Mouse (Mus musculus): ENCODE measurements around the gene Coq8a. TPM values are rescaled to one million over a fixed set of nuclear protein-coding genes. Genes with fewer than 3 reads are reported as not detected.

Coq8a gene
- 2.2 and 2.6 TPM in 2 replicates for polyA plus RNA-seq (2015; fragmentation: Nextera tagmentation; extraction: Ambion mirVana)

GRCm38 (mm10) chr1:180198959-180199714 is at the start of gene Coq8a:
Gene Coq8a (minus strand): TSS chr1:180199602.
- WGBS, result 76% methylated on average over 4 of the region's 4 CpGs
- peaks cover 9% of the 10 kb centered on the region; the same call in 1 of the 2 replicates for H3K27me3 ChIP-seq
- ATAC-seq, result no peak
- no peak within 1 kb of the TSS for H3K27ac ChIP-seq
- H3K9me3 ChIP-seq, result 0 out of 2 replicates have a peak, but pooled peaks cover 1% of the 10 kb centered on the region
- no peak within 1 kb of the TSS for H3K4me2 ChIP-seq (replicated peaks)
- H3K4me3 ChIP-seq (replicated peaks), result no peak within 1 kb of the TSS
- peaks cover 12% of the 10 kb centered on the region for H3K4me1 ChIP-seq (replicated peaks)
- no peaks in the 10 kb centered on the region for H3K36me3 ChIP-seq
- no peak within 1 kb of the TSS for H3K9ac ChIP-seq (replicated peaks)

- H3K4me2 ChIP-seq (replicated peaks), result no peak overlapping the region
- H3K9ac ChIP-seq (replicated peaks), result no peak overlapping the region
- no peak overlapping the region for H3K27ac ChIP-seq
- peaks cover under 1% of the 10 kb centered on the region; the same call in 1 of the 2 replicates for H3K27me3 ChIP-seq
- H3K36me3 ChIP-seq, result no peaks in the 10 kb centered on the region
- ATAC-seq, result no peak
- no peak overlapping the region for H3K4me3 ChIP-seq (replicated peaks)
- no peaks in the 10 kb centered on the region for H3K9me3 ChIP-seq
- H3K4me1 ChIP-seq (replicated peaks), result peaks cover 9% of the 10 kb centered on the region
- 94% methylated on average over 7 of the region's 7 CpGs for WGBS
These were observed 49.3 kb upstream of the Coq8a start for GRCm38 (mm10) chr1:180248593-180249146.

- 92% methylated on average over 7 of the region's 7 CpGs for WGBS
- Histone ChIP-seq H3K27ac (no peak overlapping the region), H3K9me3 (no peaks in the 10 kb centered on the region), H3K27me3 (no peaks in the 10 kb centered on the region), H3K9ac (replicated peaks) (no peak overlapping the region), H3K4me2 (replicated peaks) (no peak overlapping the region), H3K36me3 (no peaks in the 10 kb centered on the region), H3K4me1 (replicated peaks) (peaks cover 9% of the 10 kb centered on the region), H3K4me3 (replicated peaks) (no peak overlapping the region)
- no peak for ATAC-seq
These were observed 48.5 kb upstream of the Coq8a start for GRCm38 (mm10) chr1:180247901-180248300.

GRCm38 (mm10) chr1:180245741-180246507 is 46.5 kb upstream of the Coq8a start:
- Histone ChIP-seq H3K4me1 (replicated peaks) (peaks cover 9% of the 10 kb centered on the region), H3K4me2 (replicated peaks) (no peak overlapping the region), H3K27me3 (no peaks in the 10 kb centered on the region), H3K9me3 (no peaks in the 10 kb centered on the region), H3K4me3 (replicated peaks) (no peak overlapping the region), H3K27ac (no peak overlapping the region), H3K9ac (replicated peaks) (no peak overlapping the region), H3K36me3 (no peaks in the 10 kb centered on the region)
- no peak for ATAC-seq
- 91% methylated on average over 13 of the region's 13 CpGs for WGBS

- Histone ChIP-seq H3K4me2 (replicated peaks) (no peak overlapping the region), H3K27me3 (no peaks in the 10 kb centered on the region), H3K9ac (replicated peaks) (no peak overlapping the region), H3K27ac (no peak overlapping the region), H3K36me3 (no peaks in the 10 kb centered on the region), H3K9me3 (no peaks in the 10 kb centered on the region), H3K4me3 (replicated peaks) (no peak overlapping the region), H3K4me1 (replicated peaks) (peaks cover 2% of the 10 kb centered on the region; the same call in 1 of the 2 replicates)
- 61% methylated on average over 3 of the region's 3 CpGs for WGBS
- no peak for ATAC-seq
These were observed 32.3 kb upstream of the Coq8a start for GRCm38 (mm10) chr1:180231729-180232128.

GRCm38 (mm10) chr1:180230580-180230979 is 31.2 kb upstream of the Coq8a start:
- no peaks in the 10 kb centered on the region for H3K27me3 ChIP-seq
- H3K9me3 ChIP-seq, result no peaks in the 10 kb centered on the region
- H3K4me1 ChIP-seq (replicated peaks), result peaks cover 12% of the 10 kb centered on the region
- H3K4me2 ChIP-seq (replicated peaks), result no peak overlapping the region
- H3K4me3 ChIP-seq (replicated peaks), result no peak overlapping the region
- H3K27ac ChIP-seq, result no peak overlapping the region
- no peaks in the 10 kb centered on the region for H3K36me3 ChIP-seq
- WGBS, result 20% methylated on average over 2 of the region's 2 CpGs
- H3K9ac ChIP-seq (replicated peaks), result no peak overlapping the region
- no peak for ATAC-seq

GRCm38 (mm10) chr1:180229906-180230305 is 30.5 kb upstream of the Coq8a start:
- 93% methylated on average over 7 of the region's 7 CpGs for WGBS

GRCm38 (mm10) chr1:180228854-180229253 is 29.5 kb upstream of the Coq8a start:
- H3K4me2 ChIP-seq (replicated peaks), result no peak overlapping the region
- H3K4me3 ChIP-seq (replicated peaks), result no peak overlapping the region
- no peaks in the 10 kb centered on the region for H3K36me3 ChIP-seq
- no peaks in the 10 kb centered on the region for H3K9me3 ChIP-seq
- peaks cover 17% of the 10 kb centered on the region for H3K4me1 ChIP-seq (replicated peaks)
- 0 out of 2 replicates have a peak, but pooled peaks cover 2% of the 10 kb centered on the region for H3K27me3 ChIP-seq
- 86% methylated on average over 12 of the region's 12 CpGs for WGBS
- ATAC-seq, result no peak
- no peak overlapping the region for H3K9ac ChIP-seq (replicated peaks)
- no peak overlapping the region for H3K27ac ChIP-seq

More at GRCm38 (mm10) chr1:180229906-180230305, 30.5 kb upstream of the Coq8a start:
- Histone ChIP-seq H3K9me3 (no peaks in the 10 kb centered on the region), H3K4me3 (replicated peaks) (no peak overlapping the region), H3K4me1 (replicated peaks) (peaks cover 17% of the 10 kb centered on the region), H3K27ac (no peak overlapping the region), H3K36me3 (no peaks in the 10 kb centered on the region), H3K9ac (replicated peaks) (no peak overlapping the region), H3K27me3 (0 out of 2 replicates have a peak, but pooled peaks cover 2% of the 10 kb centered on the region), H3K4me2 (replicated peaks) (no peak overlapping the region)
- no peak for ATAC-seq

- no peak overlapping the region; the same call in 1 of the 2 replicates for H3K27ac ChIP-seq
- no peaks in the 10 kb centered on the region for H3K36me3 ChIP-seq
- WGBS, result 78% methylated on average over 3 of the region's 3 CpGs
- 0 out of 2 replicates have a peak, but pooled peaks cover 2% of the 10 kb centered on the region for H3K27me3 ChIP-seq
- no peaks in the 10 kb centered on the region for H3K9me3 ChIP-seq
- H3K9ac ChIP-seq (replicated peaks), result no peak overlapping the region
- H3K4me3 ChIP-seq (replicated peaks), result no peak overlapping the region
- H3K4me1 ChIP-seq (replicated peaks), result peaks cover 17% of the 10 kb centered on the region
- no peak for ATAC-seq
- H3K4me2 ChIP-seq (replicated peaks), result peak overlapping the region; percentile 78
These were observed 27.4 kb upstream of the Coq8a start for GRCm38 (mm10) chr1:180226766-180227165.

- Histone ChIP-seq H3K4me3 (replicated peaks) (peak overlapping the region; percentile 45), H3K9ac (replicated peaks) (peak overlapping the region; percentile 62), H3K27ac (peak overlapping the region; percentile 51), H3K4me2 (replicated peaks) (peak overlapping the region; percentile 78), H3K4me1 (replicated peaks) (peaks cover 17% of the 10 kb centered on the region), H3K9me3 (no peaks in the 10 kb centered on the region), H3K36me3 (no peaks in the 10 kb centered on the region), H3K27me3 (0 out of 2 replicates have a peak, but pooled peaks cover 2% of the 10 kb centered on the region)
- ATAC-seq, result peak; percentile 75
- 17% methylated on average over 12 of the region's 12 CpGs for WGBS
These were observed 26.9 kb upstream of the Coq8a start for GRCm38 (mm10) chr1:180226221-180226713.

GRCm38 (mm10) chr1:180225500-180226220 is 26.3 kb upstream of the Coq8a start:
- ATAC-seq, result peak; percentile 75
- Histone ChIP-seq H3K4me2 (replicated peaks) (peak overlapping the region; percentile 78), H3K4me3 (replicated peaks) (peak overlapping the region; percentile 45), H3K9me3 (no peaks in the 10 kb centered on the region), H3K27ac (peak overlapping the region; percentile 51), H3K4me1 (replicated peaks) (peaks cover 17% of the 10 kb centered on the region), H3K27me3 (0 out of 2 replicates have a peak, but pooled peaks cover 2% of the 10 kb centered on the region), H3K9ac (replicated peaks) (peak overlapping the region; percentile 62), H3K36me3 (no peaks in the 10 kb centered on the region)
- 18% methylated on average over 21 of the region's 21 CpGs for WGBS
